Mouse (Mus musculus) ES-E14 (cell line): ENCODE measurements at regions not wholly inside any gene's neighbourhood (a gene's known extent, or its start where the extent isn't known, plus 50 kb on each side); places are given as distances from the start of the nearest gene placed in this dataset.

Source experiments
- DNase-seq: peaks from one replicate; pipeline ENCODE4 v3.0.0-alpha.2; 2013; ENCODE audit warnings: low read depth, low spot score
- H3K27ac ChIP-seq: 2 replicates; pipeline ENCODE4 v1.5.1; 2012; ENCODE audit warnings: low read depth, mild to moderate bottlenecking, low read length, moderate library complexity, mixed read lengths; ENCODE audit not compliant: poor library complexity, insufficient read depth, severe bottlenecking
- H3K36me3 ChIP-seq: 2 replicates; pipeline ENCODE4 v1.6.1; 2012; ENCODE audit warnings: mild to moderate bottlenecking, low read length, moderate library complexity, mixed read lengths; ENCODE audit not compliant: control insufficient read depth, poor library complexity, insufficient read depth, severe bottlenecking
- H3K4me1 ChIP-seq, 2 experiments: fragments of 150-350 bp in 1 of 2; sonication (generic) in 1 of 2; 2 replicates each; pipeline ENCODE4 v1.6.1; 2012; ENCODE audit warnings: low read length in 2 of 2, mild to moderate bottlenecking in 1 of 2, mixed read lengths in 1 of 2; ENCODE audit not compliant: control insufficient read depth in 2 of 2, insufficient read depth in 2 of 2, poor library complexity in 1 of 2
- H3K4me3 ChIP-seq, 2 experiments: fragments of 150-350 bp in 1 of 2; sonication (generic) in 1 of 2; 2 replicates each; pipeline ENCODE4 v1.5.1; 2012; ENCODE audit warnings: low read length in 2 of 2, low read depth in 1 of 2, mild to moderate bottlenecking in 1 of 2, mixed read lengths in 1 of 2; ENCODE audit not compliant: insufficient read depth in 1 of 2, poor library complexity in 1 of 2, severe bottlenecking in 1 of 2
- H3K9ac ChIP-seq: 2 replicates; pipeline ENCODE4 v1.6.1; 2012; ENCODE audit warnings: low read depth, mild to moderate bottlenecking, low read length, mixed read lengths; ENCODE audit not compliant: poor library complexity, insufficient read depth, severe bottlenecking
- H3K9me3 ChIP-seq: fragments of 150-350 bp; sonication (generic); 2 replicates; pipeline ENCODE4 v1.6.1; 2012; ENCODE audit warnings: low read depth, mild to moderate bottlenecking, low read length; ENCODE audit not compliant: control insufficient read depth, insufficient read depth
- CHD2 ChIP-seq: IDR thresholded peaks from 2 replicates; pipeline ENCODE4 v1.6.1; 2014; ENCODE audit warnings: mild to moderate bottlenecking, low read depth, low read length, inconsistent platforms
- HCFC1 ChIP-seq: IDR thresholded peaks from 2 replicates; pipeline ENCODE4 v1.6.1; 2012; ENCODE audit warnings: low read length, inconsistent platforms, borderline replicate concordance; ENCODE audit not compliant: insufficient read depth
- MAFK ChIP-seq: IDR thresholded peaks from 2 replicates; pipeline ENCODE4 v1.6.1; 2014; ENCODE audit warnings: mild to moderate bottlenecking, low read depth, low read length, inconsistent platforms; ENCODE audit not compliant: insufficient read depth
- ZC3H11A ChIP-seq: IDR thresholded peaks from 2 replicates; pipeline ENCODE4 v1.6.1; 2012; ENCODE audit warnings: low read depth, mild to moderate bottlenecking, inconsistent platforms, low read length, borderline replicate concordance
- ZNF384 ChIP-seq: IDR thresholded peaks from 2 replicates; pipeline ENCODE4 v1.6.1; 2012; ENCODE audit warnings: low read depth, low read length, inconsistent platforms
- in situ Hi-C, 2 experiments: fragments of 600-800 bp; cut with MboI; formaldehyde crosslinking; loops; one replicate each; pipeline ENCODE4 v1.15.1; 2025; ENCODE audit warnings: low sequenced_read_pairs in 2 of 2, inconsistent platforms in 1 of 2; ENCODE audit not compliant: unreplicated experiment in 2 of 2

GRCm38 (mm10) chr6:98555702-98556101, 213.1 kb upstream of the Gm765 start:
- H3K27ac ChIP-seq = no peak overlapping the region
- DNase-seq = no peak
- TF ChIP-seq ZC3H11A (no peak), ZNF384 (no peak), MAFK (no peak), HCFC1 (no peak), CHD2 (no peak)
- no peak overlapping the region for H3K4me3 ChIP-seq
- H3K9me3 ChIP-seq = no peaks in the 10 kb centered on the region
- H3K4me1 ChIP-seq = no peaks in the 10 kb centered on the region
- in situ Hi-C loops = no loop called here
- no peak overlapping the region for H3K9ac ChIP-seq
- H3K36me3 ChIP-seq = no peaks in the 10 kb centered on the region

GRCm38 (mm10) chr6:98553922-98554321, 211.4 kb upstream of the Gm765 start:
- no peaks in the 10 kb centered on the region for H3K36me3 ChIP-seq
- no peak overlapping the region for H3K4me3 ChIP-seq
- no peak overlapping the region for H3K9ac ChIP-seq
- H3K9me3 ChIP-seq = no peaks in the 10 kb centered on the region
- H3K27ac ChIP-seq = no peak overlapping the region
- in situ Hi-C loops = no loop called here
- TF ChIP-seq ZNF384 = no peak
- no peak for TF ChIP-seq CHD2
- TF ChIP-seq MAFK = no peak
- no peak for TF ChIP-seq HCFC1
- no peak for TF ChIP-seq ZC3H11A
- DNase-seq = no peak
- no peaks in the 10 kb centered on the region for H3K4me1 ChIP-seq

GRCm38 (mm10) chr6:98551781-98552180, 209.2 kb upstream of the Gm765 start:
- Histone ChIP-seq H3K9me3 (no peaks in the 10 kb centered on the region), H3K27ac (no peak overlapping the region), H3K9ac (no peak overlapping the region), H3K36me3 (no peaks in the 10 kb centered on the region), H3K4me1 (no peaks in the 10 kb centered on the region), H3K4me3 (no peak overlapping the region)
- in situ Hi-C loops = no loop called here
- DNase-seq = no peak
- TF ChIP-seq CHD2 = no peak
- TF ChIP-seq HCFC1 = no peak
- no peak for TF ChIP-seq MAFK
- TF ChIP-seq ZNF384 = no peak
- TF ChIP-seq ZC3H11A = no peak

- no peak for DNase-seq
- in situ Hi-C loops = loop anchor here in 1 of 2 experiments (10.0 kb wide), 1 partner anchor 508 kb away; no protein-coding TSS in a partner anchor
- H3K9me3 ChIP-seq = no peaks in the 10 kb centered on the region
- TF ChIP-seq HCFC1 (no peak), ZNF384 (peak; percentile 69)
- no peak overlapping the region for H3K9ac ChIP-seq
- H3K4me3 ChIP-seq = no peak overlapping the region
- H3K27ac ChIP-seq = no peak overlapping the region
- no peaks in the 10 kb centered on the region for H3K36me3 ChIP-seq
- peaks cover 4 to 7% of the 10 kb centered on the region in 2 experiments; a peak in 3 of 4 replicates for H3K4me1 ChIP-seq
These were observed 184.4 kb upstream of the Gm765 start for GRCm38 (mm10) chr6:98526882-98527440.

GRCm38 (mm10) chr6:98525286-98525685, 182.7 kb upstream of the Gm765 start:
- TF ChIP-seq HCFC1 (no peak), CHD2 (no peak), MAFK (no peak), ZNF384 (peak; percentile 100), ZC3H11A (peak; percentile 94)
- Histone ChIP-seq H3K36me3 (no peaks in the 10 kb centered on the region), H3K9me3 (no peaks in the 10 kb centered on the region), H3K27ac (no peak overlapping the region), H3K9ac (no peak overlapping the region), H3K4me3 (no peak overlapping the region), H3K4me1 (peaks cover 4 to 7% of the 10 kb centered on the region in 2 experiments; a peak in 3 of 4 replicates)
- DNase-seq = peak; percentile 54
- in situ Hi-C loops = loop anchor here in 1 of 2 experiments (10.0 kb wide), 1 partner anchor 510 kb away; no protein-coding TSS in a partner anchor
